ENCODE assay signal across 9 mouse cellular contexts in the genomic region with DNA sequence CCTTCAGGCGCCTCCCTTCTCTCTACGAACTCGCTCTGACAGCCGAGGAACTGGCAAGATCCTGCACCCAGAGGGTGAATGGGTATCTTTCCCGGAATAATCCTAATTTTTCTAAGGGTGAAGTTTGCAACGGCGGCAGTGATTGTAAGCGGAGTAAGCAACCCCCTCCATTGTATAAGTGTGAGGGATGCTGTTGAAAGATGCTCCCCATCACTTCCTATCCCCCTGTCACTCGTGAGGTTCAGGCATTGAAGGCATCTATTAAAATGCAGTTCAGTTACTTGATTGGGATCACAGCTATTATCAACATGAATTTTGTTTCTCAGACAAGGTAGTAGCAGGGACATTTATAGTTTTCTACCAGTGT. TPM values are rescaled to one million over a fixed set of nuclear protein-coding genes. Genes with fewer than 3 reads are reported as not detected.
DNase-seq lines count a peak whose midpoint lies in the region; ATAC-seq lines count a peak whose summit lies in the region.
"Had no signal": no experiment of that assay in that cellular context is flagged by ENCODE, and none has a peak within 500 bp of the region (broad histone marks: within the 10 kb centered on the region; RNA-seq: fewer than 3 reads in every experiment).

No protein-coding gene starts in this region.

- 33% methylated on average over 9 of the region's 9 CpGs for WGBS in kidney, embryonic 14.5 days
- 21% methylated on average over 9 of the region's 9 CpGs for WGBS in hindbrain, embryonic 14.5 days
- WGBS in midbrain, embryonic 14.5 days = 25% methylated on average over 9 of the region's 9 CpGs

- DNase-seq in kidney, postnatal 14 days = no peak
- no peak for DNase-seq in hindbrain, embryonic 14.5 days (ENCODE audit: low spot score)
- no peak for DNase-seq in midbrain, embryonic 14.5 days
- no peak for DNase-seq in cerebellum, postnatal 36 days
- DNase-seq in gastrocnemius, adult 8-10 months (ENCODE audit: low spot score in 2 of 2) = no peak

- H3K27ac ChIP-seq in kidney, embryonic 14.5 days (ENCODE audit: low read depth, low read length) = peak overlapping the region; percentile 82; the same call in 1 of the 2 replicates
- no peak overlapping the region for H3K27ac ChIP-seq in brown adipose tissue, adult 24 weeks (replicated peaks; ENCODE audit: low read depth, low read length)
- H3K27ac ChIP-seq in hindbrain, embryonic 14.5 days = peak overlapping the region; percentile 83; the same call in 1 of the 2 replicates
- peak overlapping the region; percentile 81 for H3K27ac ChIP-seq in midbrain, embryonic 14.5 days (replicated peaks; ENCODE audit: low read depth, low read length)

- no peaks in the 10 kb centered on the region for H3K27me3 ChIP-seq in kidney, embryonic 14.5 days (ENCODE audit: control insufficient read depth, insufficient read depth, low read length)
- H3K27me3 ChIP-seq in hindbrain, embryonic 14.5 days (ENCODE audit: control insufficient read depth, insufficient read depth, low read length) = no peaks in the 10 kb centered on the region
- no peaks in the 10 kb centered on the region for H3K27me3 ChIP-seq in midbrain, embryonic 14.5 days (ENCODE audit: control insufficient read depth, insufficient read depth, low read length)

- no peaks in the 10 kb centered on the region for H3K9me3 ChIP-seq in kidney, embryonic 14.5 days (ENCODE audit: control insufficient read depth, low read length)
- no peaks in the 10 kb centered on the region for H3K9me3 ChIP-seq in hindbrain, embryonic 14.5 days (ENCODE audit: control insufficient read depth, low read length)
- H3K9me3 ChIP-seq in midbrain, embryonic 14.5 days (ENCODE audit: control insufficient read depth, low read length) = no peaks in the 10 kb centered on the region

- H3K4me3 ChIP-seq in kidney, embryonic 14.5 days (ENCODE audit: low read length) = peak overlapping the region; percentile 49
- peak overlapping the region; percentile 94 for H3K4me3 ChIP-seq in brown adipose tissue, adult 24 weeks (ENCODE audit: insufficient read depth, low read depth, low read length)
- H3K4me3 ChIP-seq in hindbrain, embryonic 14.5 days (replicated peaks; ENCODE audit: low read length) = peak overlapping the region; percentile 46
- peak overlapping the region; percentile 46 for H3K4me3 ChIP-seq in midbrain, embryonic 14.5 days (replicated peaks; ENCODE audit: low read depth, low read length)

- H3K4me1 ChIP-seq in kidney, embryonic 14.5 days (ENCODE audit: control insufficient read depth, insufficient read depth, low read length) = no peaks in the 10 kb centered on the region
- H3K4me1 ChIP-seq in brown adipose tissue, adult 24 weeks (ENCODE audit: control insufficient read depth, insufficient read depth, insufficient read length, low read length) = no peaks in the 10 kb centered on the region
- H3K4me1 ChIP-seq in hindbrain, embryonic 14.5 days (replicated peaks; ENCODE audit: control insufficient read depth, insufficient read depth, low read length) = 0 out of 2 replicates have a peak, but pooled peaks cover 4% of the 10 kb centered on the region
- H3K4me1 ChIP-seq in midbrain, embryonic 14.5 days (ENCODE audit: control insufficient read depth, insufficient read depth, low read length) = no peaks in the 10 kb centered on the region

- no peaks in the 10 kb centered on the region for H3K36me3 ChIP-seq in kidney, embryonic 14.5 days (ENCODE audit: control insufficient read depth, insufficient read depth, low read length)
- no peaks in the 10 kb centered on the region for H3K36me3 ChIP-seq in hindbrain, embryonic 14.5 days (replicated peaks; ENCODE audit: control insufficient read depth, insufficient read depth)
- H3K36me3 ChIP-seq in midbrain, embryonic 14.5 days (ENCODE audit: control insufficient read depth, insufficient read depth, low read length) = no peaks in the 10 kb centered on the region

- H3K9ac ChIP-seq in kidney, embryonic 14.5 days (ENCODE audit: low read depth, low read length) = peak overlapping the region; percentile 58
- H3K9ac ChIP-seq in hindbrain, embryonic 14.5 days = peak overlapping the region; percentile 51
- peak overlapping the region; percentile 44; the same call in 1 of the 2 replicates for H3K9ac ChIP-seq in midbrain, embryonic 14.5 days (replicated peaks; ENCODE audit: low read length)

- ATAC-seq in kidney, embryonic 14.5 days (ENCODE audit: low FRiP score, low TSS enrichment) = no peak
- ATAC-seq in hindbrain, embryonic 14.5 days (ENCODE audit: low FRiP score) = peak; percentile 37
- ATAC-seq in midbrain, embryonic 14.5 days (ENCODE audit: low FRiP score, low TSS enrichment) = no peak
- ATAC-seq in megakaryocyte-erythroid progenitor cell, adult 5-6 weeks (replicated peaks; ENCODE audit: low FRiP score, low TSS enrichment, poor library complexity, severe bottlenecking) = no peak

- peak overlapping the region; percentile 46 for H3K4me2 ChIP-seq in kidney, embryonic 14.5 days (replicated peaks; ENCODE audit: low read depth, low read length)
- peak overlapping the region; percentile 53 for H3K4me2 ChIP-seq in hindbrain, embryonic 14.5 days (replicated peaks)
- peak overlapping the region; percentile 57 for H3K4me2 ChIP-seq in midbrain, embryonic 14.5 days (ENCODE audit: low read length)

RNA-seq across cellular contexts. Expression of gene Slc25a14, which starts 0.8 kb away (rescaled TPM):
- 13.5 and 16.4 TPM in 2 replicates for polyA plus RNA-seq in kidney, embryonic 14.5 days (2014; fragmentation: Nextera tagmentation; extraction: Ambion mirVana)
- polyA plus RNA-seq in brown adipose tissue, adult 24 weeks (2012; ENCODE audit: insufficient read depth, insufficient read length, missing spikeins) = 2.0 and 5.5 TPM in 2 replicates
- 40.8 and 44.8 TPM in 2 replicates for polyA plus RNA-seq in hindbrain, embryonic 14.5 days (2014; fragmentation: Nextera tagmentation; extraction: Ambion mirVana)
- 40.5 and 42.1 TPM in 2 replicates for polyA plus RNA-seq in midbrain, embryonic 14.5 days (2014; fragmentation: Nextera tagmentation; extraction: Ambion mirVana)
- total RNA-seq in megakaryocyte-erythroid progenitor cell, adult 5-6 weeks (2014; fragmentation: Nextera tagmentation) = 3.3 and 4.3 TPM in 2 replicates
- 8.0 and 8.4 TPM in 2 replicates for total RNA-seq in megakaryocyte-erythroid progenitor cell, adult 5-6 weeks (2017)
- total RNA-seq in gastrocnemius, adult 8-10 months (2022) = 1 to 10 TPM; 1.1 to 2.1 (median 1.9) TPM

RNA-seq across cellular contexts. Expression of gene Zfp280c, which starts 29.7 kb away (rescaled TPM):
- 18.5 and 20.4 TPM in 2 replicates for polyA plus RNA-seq in kidney, embryonic 14.5 days (2014; fragmentation: Nextera tagmentation; extraction: Ambion mirVana)
- polyA plus RNA-seq in brown adipose tissue, adult 24 weeks (2012; ENCODE audit: insufficient read depth, insufficient read length, missing spikeins) = 7.6 and 8.9 TPM in 2 replicates
- 12.7 and 12.9 TPM in 2 replicates for polyA plus RNA-seq in hindbrain, embryonic 14.5 days (2014; fragmentation: Nextera tagmentation; extraction: Ambion mirVana)
- 15.7 and 17.2 TPM in 2 replicates for polyA plus RNA-seq in midbrain, embryonic 14.5 days (2014; fragmentation: Nextera tagmentation; extraction: Ambion mirVana)
- 25.1 and 32.6 TPM in 2 replicates for total RNA-seq in megakaryocyte-erythroid progenitor cell, adult 5-6 weeks (2014; fragmentation: Nextera tagmentation)
- total RNA-seq in megakaryocyte-erythroid progenitor cell, adult 5-6 weeks (2017) = 22.8 and 31.7 TPM in 2 replicates
- total RNA-seq in gastrocnemius, adult 8-10 months (2022) = 1 to 10 TPM; 3.6 to 5.5 (median 3.9) TPM

RNA-seq across cellular contexts. Expression of gene Gpr119, which starts 50.2 kb away (rescaled TPM):
- not detected in 2 replicates for polyA plus RNA-seq in kidney, embryonic 14.5 days (2014; fragmentation: Nextera tagmentation; extraction: Ambion mirVana)
- not detected in 2 replicates for polyA plus RNA-seq in brown adipose tissue, adult 24 weeks (2012; ENCODE audit: insufficient read depth, insufficient read length, missing spikeins)
- polyA plus RNA-seq in hindbrain, embryonic 14.5 days (2014; fragmentation: Nextera tagmentation; extraction: Ambion mirVana) = not detected in 2 replicates
- 0.09 TPM in 1 of 2 replicates, not detected in the other for polyA plus RNA-seq in midbrain, embryonic 14.5 days (2014; fragmentation: Nextera tagmentation; extraction: Ambion mirVana)
- total RNA-seq in megakaryocyte-erythroid progenitor cell, adult 5-6 weeks (2014; fragmentation: Nextera tagmentation) = not detected in 2 replicates
- not detected in 2 replicates for total RNA-seq in megakaryocyte-erythroid progenitor cell, adult 5-6 weeks (2017)
- total RNA-seq in gastrocnemius, adult 8-10 months (2022) = under 1 TPM in 1 of 4 experiments, not detected in 3; 0.24 TPM
- total RNA-seq: neutrophil, adult 5-6 weeks had no signal
